Mouse (Mus musculus) cortical plate, adult 2 months (tissue): ENCODE results near the gene Snx4. TPM values are rescaled to one million over a fixed set of nuclear protein-coding genes. Genes with fewer than 3 reads are reported as not detected.

Experiments used
- H3K27ac ChIP-seq: fragments of 200-500 bp; 2 replicates; pipeline ENCODE4 v1.5.1; 2012; ENCODE audit warnings: low read length, control low read depth, inconsistent platforms; ENCODE audit not compliant: insufficient read depth
- H3K4me1 ChIP-seq: fragments of 200-500 bp; 2 replicates; pipeline ENCODE4 v1.6.1; 2011; ENCODE audit warnings: low read length; ENCODE audit not compliant: control insufficient read depth, insufficient read depth
- H3K4me3 ChIP-seq: fragments of 200-500 bp; 2 replicates; pipeline ENCODE4 v1.5.1; 2011; ENCODE audit warnings: mild to moderate bottlenecking, low read length, control low read depth; ENCODE audit not compliant: insufficient read depth
- CTCF ChIP-seq: fragments of 200-500 bp; IDR thresholded peaks from 2 replicates; pipeline ENCODE4 v1.5.1; 2011; ENCODE audit warnings: mild to moderate bottlenecking, control low read depth, low read length; ENCODE audit not compliant: insufficient read depth; ENCODE audit errors: extremely low read depth
- POLR2A ChIP-seq: fragments of 200-500 bp; IDR thresholded peaks from 2 replicates; pipeline ENCODE4 v1.6.1; 2011; ENCODE audit warnings: mild to moderate bottlenecking, low read length, control low read depth; ENCODE audit not compliant: insufficient read depth; ENCODE audit errors: extremely low read depth
- polyA plus RNA-seq: library from polyadenylated mRNA; depleted of rRNA; stranded (reverse); fragments of >200 nt; gene quantifications from 2 replicates; pipeline ENCODE4 v1.2.3, GENCODE M21; 2012; rRNA removed

The Snx4 gene
- polyA plus RNA-seq, 1 experiment: 24.3 TPM

DNA sequence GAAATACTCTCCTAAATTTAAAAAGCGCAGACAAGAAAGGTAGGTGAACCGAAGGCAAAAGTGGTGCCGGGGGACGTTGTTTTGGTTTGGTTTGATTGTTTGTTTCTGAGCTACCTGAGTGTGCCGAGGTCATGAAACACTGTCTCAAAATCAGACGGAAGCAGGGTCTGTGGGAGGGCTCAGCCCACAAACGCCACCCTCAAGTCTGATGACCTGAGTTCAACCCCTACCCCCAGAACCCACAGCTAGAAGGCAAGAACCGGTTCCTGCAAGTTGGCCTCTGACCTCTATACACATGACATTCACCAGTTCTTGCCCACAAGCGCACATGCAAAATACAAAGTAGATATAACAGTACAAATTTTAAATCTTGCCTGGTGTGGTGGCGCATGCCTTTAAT is 86.4 kb downstream of the Snx4 start:
- no peak overlapping the region for H3K27ac ChIP-seq
- no peak overlapping the region for H3K4me3 ChIP-seq
- TF ChIP-seq CTCF: no peak
- TF ChIP-seq POLR2A: no peak
- H3K4me1 ChIP-seq: no peaks in the 10 kb centered on the region

DNA sequence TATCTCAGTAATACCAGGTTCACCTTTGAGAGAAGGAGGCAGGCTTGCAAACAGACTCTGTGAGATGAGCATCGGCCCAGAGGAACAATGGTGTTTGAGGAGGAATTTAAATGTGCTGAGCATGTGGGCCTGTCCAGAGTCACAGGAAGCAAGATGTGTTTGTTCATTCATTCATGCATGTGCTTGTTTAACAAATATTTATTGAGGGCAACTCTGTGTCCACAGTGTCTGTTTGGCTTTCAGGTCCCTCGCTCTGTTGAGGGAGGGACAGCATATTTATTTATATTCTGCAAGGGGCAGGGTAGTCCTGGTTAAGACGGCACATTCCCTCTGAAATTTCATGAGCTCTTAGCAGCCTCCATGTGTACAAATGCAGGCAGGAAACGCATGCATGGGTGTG is 87.2 kb downstream of the Snx4 start:
- TF ChIP-seq CTCF (no peak), POLR2A (no peak)
- H3K27ac ChIP-seq: no peak overlapping the region
- H3K4me1 ChIP-seq: no peaks in the 10 kb centered on the region
- H3K4me3 ChIP-seq: no peak overlapping the region

DNA sequence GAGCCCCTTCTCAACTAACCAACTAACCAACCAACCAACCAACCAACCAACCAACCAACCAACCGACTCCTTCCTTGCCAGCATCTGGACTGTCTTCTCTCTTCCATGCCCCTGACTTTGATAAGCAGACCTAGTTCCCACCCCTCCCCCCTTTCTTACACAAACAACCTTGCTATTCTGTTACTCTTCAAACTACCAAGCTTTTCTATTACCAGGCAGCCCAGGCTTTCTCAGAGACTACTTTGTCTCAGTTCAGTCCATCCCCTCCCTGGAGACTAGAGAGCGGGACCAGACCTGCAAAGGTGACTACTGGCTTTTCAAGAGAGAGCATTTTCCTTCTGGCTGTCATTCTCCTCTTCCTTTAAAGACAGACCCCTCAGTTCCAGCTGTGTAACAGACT is 88.2 kb downstream of the Snx4 start:
- TF ChIP-seq POLR2A: no peak
- TF ChIP-seq CTCF: no peak
- Histone ChIP-seq H3K4me1 (peaks cover 3% of the 10 kb centered on the region; the same call in 1 of the 2 replicates), H3K4me3 (no peak overlapping the region), H3K27ac (no peak overlapping the region)

DNA sequence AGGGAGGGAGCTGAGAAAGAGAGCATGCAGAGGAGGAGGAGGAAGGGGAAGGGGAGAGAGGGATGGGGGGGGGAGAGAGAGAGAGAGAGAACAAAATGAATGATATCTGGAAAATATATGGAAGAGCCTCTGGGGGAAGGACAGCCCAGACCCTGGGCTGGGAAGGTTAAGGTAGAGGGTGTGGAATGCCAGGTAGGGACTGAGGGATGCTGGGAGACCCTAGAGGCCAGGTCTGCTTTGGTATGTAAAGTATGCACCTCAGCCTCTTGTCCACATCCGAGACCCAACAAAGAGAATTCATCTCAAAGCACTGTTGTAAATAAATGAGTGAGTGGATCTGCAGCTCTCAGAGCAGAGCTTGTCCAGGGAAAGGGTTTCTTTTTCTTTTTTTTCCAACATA is 91.1 kb downstream of the Snx4 start:
- no peak overlapping the region for H3K4me3 ChIP-seq
- H3K4me1 ChIP-seq: peaks cover 6% of the 10 kb centered on the region; the same call in 1 of the 2 replicates

DNA sequence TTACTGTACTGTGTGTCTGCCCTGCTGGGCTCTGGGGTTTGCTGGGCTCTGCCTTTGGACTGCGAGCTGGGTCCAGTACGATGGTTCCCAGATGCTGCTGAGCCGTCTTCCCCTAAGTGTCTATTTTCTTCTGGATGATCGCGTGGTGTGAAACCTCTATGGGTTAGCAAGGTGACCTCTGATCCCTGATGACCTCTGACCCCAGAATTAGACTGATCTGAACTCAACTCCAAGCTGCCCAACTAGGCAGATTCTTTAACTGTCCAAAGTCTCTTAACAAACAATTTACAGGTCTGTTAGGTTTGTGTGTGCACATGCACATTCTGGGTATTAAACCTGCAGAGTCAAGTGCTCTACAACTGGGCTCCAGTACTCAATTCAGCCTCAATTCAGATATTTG is 91.9 kb downstream of the Snx4 start:
- H3K4me3 ChIP-seq: no peak overlapping the region
- no peak overlapping the region for H3K27ac ChIP-seq
- no peak for TF ChIP-seq POLR2A
- no peak for TF ChIP-seq CTCF
- peaks cover 6% of the 10 kb centered on the region; the same call in 1 of the 2 replicates for H3K4me1 ChIP-seq

More for the DNA sequence above, 91.1 kb downstream of the Snx4 start:
- TF ChIP-seq POLR2A: no peak
- no peak for TF ChIP-seq CTCF
- H3K27ac ChIP-seq: no peak overlapping the region

DNA sequence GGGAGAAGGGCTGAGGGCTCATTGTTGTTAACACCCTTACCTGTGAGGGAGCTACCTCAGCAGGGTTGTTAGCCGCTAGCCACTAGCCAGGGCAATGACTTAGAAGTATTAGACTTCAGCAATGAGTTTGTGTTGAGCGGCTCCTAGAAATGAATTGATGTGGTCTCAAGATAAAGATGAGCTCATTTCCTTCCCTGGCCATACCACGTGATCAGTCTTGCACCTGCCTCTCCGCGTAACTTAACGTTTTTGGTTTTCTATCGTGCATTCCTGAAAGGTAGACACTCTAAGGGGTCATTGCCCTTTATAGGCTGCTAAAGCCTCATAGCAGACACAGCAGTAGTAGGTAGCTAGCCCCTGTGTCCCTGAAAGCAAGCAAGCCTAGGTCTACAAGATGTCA is 92.4 kb downstream of the Snx4 start:
- peak overlapping the region; percentile 7 for H3K27ac ChIP-seq

DNA sequence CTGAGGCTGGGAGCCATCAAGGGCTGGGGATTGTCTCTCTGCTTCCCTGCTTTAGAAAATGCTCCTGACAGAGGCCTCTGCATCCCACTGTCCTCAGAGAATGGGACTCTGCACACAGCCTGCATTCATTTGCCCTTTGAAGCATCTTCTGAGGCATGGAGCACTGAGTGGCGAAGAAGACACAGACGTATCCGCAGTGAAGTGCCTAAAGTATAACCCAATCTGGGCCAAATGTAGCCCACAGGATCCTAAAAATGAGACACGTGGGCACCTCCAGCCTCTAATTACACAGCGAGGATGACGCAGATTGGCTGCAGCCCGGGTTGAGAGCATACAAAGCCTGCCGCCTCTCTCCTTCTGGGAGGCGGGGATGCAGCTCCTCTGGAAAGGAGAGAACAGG is 93.1 kb downstream of the Snx4 start:
- peak; percentile 70 for TF ChIP-seq POLR2A
- no peak for TF ChIP-seq CTCF
- no peak overlapping the region for H3K4me3 ChIP-seq
- peak overlapping the region; percentile 7 for H3K27ac ChIP-seq
- H3K4me1 ChIP-seq: peaks cover 6% of the 10 kb centered on the region; the same call in 1 of the 2 replicates

More for the DNA sequence above, 92.4 kb downstream of the Snx4 start:
- TF ChIP-seq POLR2A (no peak), CTCF (no peak)
- H3K4me3 ChIP-seq: no peak overlapping the region
- peaks cover 6% of the 10 kb centered on the region; the same call in 1 of the 2 replicates for H3K4me1 ChIP-seq

DNA sequence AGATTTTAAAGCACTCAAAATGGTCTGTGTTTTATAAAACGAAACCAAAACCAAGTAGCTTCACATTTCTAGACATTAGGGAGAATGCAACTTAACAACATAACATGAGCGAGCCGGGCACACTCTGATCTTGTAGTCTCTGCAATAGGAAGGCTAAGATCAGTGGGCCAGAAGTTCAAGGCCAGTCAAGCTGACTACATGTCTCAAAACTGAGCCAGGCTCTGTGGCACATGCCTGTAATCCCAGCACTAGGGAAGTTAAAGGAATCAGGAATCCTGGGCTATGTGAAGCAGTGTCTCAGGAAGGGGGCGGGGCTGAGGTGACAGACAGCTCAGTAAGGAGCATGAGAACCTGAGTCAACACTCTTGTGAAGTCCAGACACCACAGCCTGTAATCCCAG is 93.6 kb downstream of the Snx4 start:
- H3K4me3 ChIP-seq: no peak overlapping the region
- peaks cover 6% of the 10 kb centered on the region; the same call in 1 of the 2 replicates for H3K4me1 ChIP-seq
- TF ChIP-seq POLR2A (no peak), CTCF (no peak)
- peak overlapping the region; percentile 41 for H3K27ac ChIP-seq

DNA sequence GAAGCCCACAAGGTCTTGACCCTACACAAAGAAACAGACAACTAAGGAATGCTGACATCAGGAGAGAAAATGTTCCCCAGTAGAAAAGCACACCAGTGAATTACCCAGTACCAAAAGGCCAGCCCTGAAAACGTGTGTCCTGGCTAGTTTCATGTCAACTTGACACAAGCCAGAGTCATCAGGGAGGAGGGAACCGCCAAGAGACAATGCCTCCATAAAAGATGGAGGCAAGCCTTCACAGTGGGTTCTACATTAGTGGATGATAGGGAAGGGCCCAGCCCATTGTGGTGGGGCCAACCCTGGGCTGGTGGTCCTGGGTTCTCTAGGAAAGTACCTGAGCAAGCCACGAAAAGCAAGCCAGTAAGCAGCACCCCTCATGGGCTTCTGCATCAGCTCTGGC is 95.1 kb downstream of the Snx4 start:
- TF ChIP-seq CTCF (no peak), POLR2A (no peak)
- Histone ChIP-seq H3K4me1 (peaks cover 6% of the 10 kb centered on the region; the same call in 1 of the 2 replicates), H3K27ac (no peak overlapping the region)

DNA sequence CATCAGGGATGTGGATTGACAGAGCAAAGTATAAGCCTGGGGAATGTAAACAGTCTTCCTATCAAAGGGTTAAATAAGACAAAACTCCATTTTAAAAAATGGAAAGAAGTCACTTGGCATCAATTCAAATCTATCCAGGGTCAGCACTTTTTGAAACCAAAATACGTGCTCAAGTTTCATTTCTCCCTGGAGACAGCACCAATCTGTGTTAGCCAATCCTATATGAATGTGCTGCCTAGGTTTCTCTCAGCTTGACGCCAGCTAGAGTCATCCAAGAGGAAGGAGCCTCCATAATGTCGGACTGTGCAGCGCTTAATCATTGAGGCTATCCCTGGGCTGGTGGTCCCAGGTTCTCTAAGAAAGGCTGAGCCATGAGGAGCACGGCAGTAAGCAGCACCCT is 95.9 kb downstream of the Snx4 start:
- Histone ChIP-seq H3K4me3 (no peak overlapping the region), H3K27ac (no peak overlapping the region), H3K4me1 (peaks cover 6% of the 10 kb centered on the region; the same call in 1 of the 2 replicates)
- TF ChIP-seq POLR2A: no peak
- no peak for TF ChIP-seq CTCF

More for the DNA sequence above, 95.1 kb downstream of the Snx4 start:
- no peak overlapping the region for H3K4me3 ChIP-seq

Other genes with a start within 250 kb of the Snx4 start
- gene Iqcg, start 195.2 kb upstream of the Snx4 start, polyA plus RNA-seq: 1.6 and 3.2 TPM in 2 replicates
- gene Rpl35a, start 195.0 kb upstream of the Snx4 start, polyA plus RNA-seq: 772 and 780 TPM in 2 replicates
- gene Lmln, start 188.9 kb upstream of the Snx4 start, polyA plus RNA-seq: 7.9 and 11.4 TPM in 2 replicates
- 9.9 and 10.5 TPM in 2 replicates for gene Osbpl11, start 66.4 kb upstream of the Snx4 start, polyA plus RNA-seq
- gene Zfp148, start 129.4 kb downstream of the Snx4 start, polyA plus RNA-seq: 35.5 and 38.6 TPM in 2 replicates